Mouse (Mus musculus) hindbrain, embryonic 14.5 days (tissue): ENCODE data around the gene Gm21680. TPM values are rescaled to one million over a fixed set of nuclear protein-coding genes. Genes with fewer than 3 reads are reported as not detected.
"Not testable (repeated sequence)": the region's sequence is repeated elsewhere in the genome, so short reads cannot be mapped to it uniquely, and the experiment has no call there.

Experiments
- ATAC-seq: fragments of 200-750 bp; cut with Nextera tagmentation; 2 replicates; pipeline ENCODE4 v1.8.0; 2017; ENCODE audit warnings: moderate number of reproducible peaks, mild to moderate bottlenecking, moderate TSS enrichment, moderate library complexity; ENCODE audit not compliant: low FRiP score
- DNase-seq: peaks from one replicate; pipeline ENCODE4 v3.0.0-alpha.2; 2015; ENCODE audit warnings: low spot score
- H3K27ac ChIP-seq: fragments of 300-500 bp; sonication (generic); 2 replicates; pipeline ENCODE4 v1.5.1; 2014; ENCODE audit warnings: mild to moderate bottlenecking, moderate library complexity
- H3K27me3 ChIP-seq: fragments of 300-500 bp; sonication (generic); 2 replicates; pipeline ENCODE4 v1.6.1; 2014; ENCODE audit warnings: mild to moderate bottlenecking, low read length, mixed read lengths; ENCODE audit not compliant: control insufficient read depth, insufficient read depth
- H3K36me3 ChIP-seq: fragments of 300-500 bp; sonication (generic); replicated peaks from 2 replicates; pipeline ENCODE4 v1.6.1; 2014; ENCODE audit not compliant: control insufficient read depth, insufficient read depth
- H3K4me1 ChIP-seq: fragments of 300-500 bp; sonication (generic); replicated peaks from 2 replicates; pipeline ENCODE4 v1.6.1; 2014; ENCODE audit warnings: antibody characterized with exemption, low read length, mixed read lengths; ENCODE audit not compliant: control insufficient read depth, insufficient read depth
- H3K4me2 ChIP-seq: fragments of 300-500 bp; sonication (generic); replicated peaks from 2 replicates; pipeline ENCODE4 v1.6.1; 2014; ENCODE audit warnings: mild to moderate bottlenecking, moderate library complexity
- H3K4me3 ChIP-seq: fragments of 300-500 bp; sonication (generic); replicated peaks from 2 replicates; pipeline ENCODE4 v1.5.1; 2014; ENCODE audit warnings: mild to moderate bottlenecking, low read length
- H3K9ac ChIP-seq: fragments of 300-500 bp; sonication (generic); 2 replicates; pipeline ENCODE4 v1.6.1; 2014
- H3K9me3 ChIP-seq: fragments of 300-500 bp; sonication (generic); 2 replicates; pipeline ENCODE4 v1.6.1; 2016; ENCODE audit warnings: low read length; ENCODE audit not compliant: control insufficient read depth
- WGBS: fragments of 180-500 bp; shearing (Covaris S2); extraction: QIAGEN DNeasy Blood & Tissue Kit; methylation state at CpG from one replicate; pipeline ENCODE4 v1.1.7; 2014; 5-methylcytosine and 5-hydroxymethylcytosine counted together
- polyA plus RNA-seq: library from polyadenylated mRNA; unstranded; fragments of >200 nt; fragmentation: Nextera tagmentation; extraction: Ambion mirVana; gene quantifications from 2 replicates; pipeline ENCODE4 v1.2.1, GENCODE M21; 2014

Gm21680 gene
- polyA plus RNA-seq: 0.22 and 0.31 TPM in 2 replicates

- H3K4me1 ChIP-seq, H3K9ac ChIP-seq, ATAC-seq, H3K9me3 ChIP-seq, H3K36me3 ChIP-seq, DNase-seq, H3K27ac ChIP-seq, H3K4me3 ChIP-seq, H3K27me3 ChIP-seq, H3K4me2 ChIP-seq: not testable (repeated sequence)
- no CpG with 5 or more reads among the region's 2 CpGs for WGBS
Observed at GRCm38 (mm10) chr5:25972563-25972962, at the start of gene Gm21680. Gene Gm21680 (minus strand): TSS chr5:25972663.

GRCm38 (mm10) chr5:26007697-26008096 lies 35.2 kb upstream of the Gm21680 start:
- not testable (repeated sequence) for H3K36me3 ChIP-seq, H3K9ac ChIP-seq, DNase-seq, H3K27me3 ChIP-seq, H3K4me1 ChIP-seq, H3K9me3 ChIP-seq, ATAC-seq, H3K27ac ChIP-seq
- H3K4me3 ChIP-seq: peak overlapping the region; percentile 33
- peak overlapping the region; percentile 64 for H3K4me2 ChIP-seq
- whole genome bisulfite sequencing: 77% methylated on average over 6 of the region's 7 CpGs

GRCm38 (mm10) chr5:26006937-26007695 lies 34.7 kb upstream of the Gm21680 start:
- WGBS: 21% methylated on average over 41 of the region's 45 CpGs
- H3K9me3 ChIP-seq, H3K27me3 ChIP-seq, H3K36me3 ChIP-seq, H3K4me1 ChIP-seq, H3K27ac ChIP-seq: not testable (repeated sequence)
- Histone ChIP-seq H3K9ac (peak overlapping the region; percentile 47), H3K4me2 (peak overlapping the region; percentile 64), H3K4me3 (peak overlapping the region; percentile 33)
- ATAC-seq (peak; percentile 93), DNase-seq (peak; percentile 61)

- 89% methylated on average over 1 of the region's 2 CpGs for WGBS
- not testable (repeated sequence) for H3K4me3 ChIP-seq, H3K9ac ChIP-seq, H3K4me1 ChIP-seq, H3K27me3 ChIP-seq, ATAC-seq, H3K27ac ChIP-seq, DNase-seq, H3K4me2 ChIP-seq, H3K36me3 ChIP-seq, H3K9me3 ChIP-seq
Observed at GRCm38 (mm10) chr5:26004698-26005097, 32.2 kb upstream of the Gm21680 start, which contains the start of gene Gm1979. Gene Gm1979 (minus strand): TSS chr5:26004798.

- not testable (repeated sequence) for H3K27ac ChIP-seq, H3K4me2 ChIP-seq, H3K4me3 ChIP-seq, H3K9ac ChIP-seq, DNase-seq, ATAC-seq, H3K9me3 ChIP-seq, H3K4me1 ChIP-seq, H3K36me3 ChIP-seq, H3K27me3 ChIP-seq
- whole genome bisulfite sequencing: no CpG with 5 or more reads among the region's 3 CpGs
Observed at GRCm38 (mm10) chr5:25988550-25988949, 16.1 kb upstream of the Gm21680 start, which contains the start of gene Gm21698. Gene Gm21698 (minus strand): TSS chr5:25988650.

GRCm38 (mm10) chr5:25957050-25957449 lies 15.4 kb downstream of the Gm21680 start:
- H3K9ac ChIP-seq: not testable (repeated sequence)

GRCm38 (mm10) chr5:25956611-25957010 lies 15.9 kb downstream of the Gm21680 start:
- H3K4me3 ChIP-seq: peak overlapping the region; percentile 14; the same call in 1 of the 2 replicates
- H3K9me3 ChIP-seq, H3K27ac ChIP-seq, H3K9ac ChIP-seq, H3K36me3 ChIP-seq, H3K4me1 ChIP-seq, H3K27me3 ChIP-seq: not testable (repeated sequence)
- ATAC-seq (peak; percentile 72; the same call in 1 of the 2 replicates), DNase-seq (peak; percentile 20)
- peak overlapping the region; percentile 35 for H3K4me2 ChIP-seq
- 35% methylated on average over 32 of the region's 32 CpGs for WGBS

More at GRCm38 (mm10) chr5:25957050-25957449, 15.4 kb downstream of the Gm21680 start:
- H3K27me3 ChIP-seq, H3K36me3 ChIP-seq, DNase-seq, H3K4me1 ChIP-seq, H3K27ac ChIP-seq, ATAC-seq, H3K9me3 ChIP-seq: not testable (repeated sequence)
- WGBS: 64% methylated on average over 16 of the region's 17 CpGs
- peak overlapping the region; percentile 14; the same call in 1 of the 2 replicates for H3K4me3 ChIP-seq
- peak overlapping the region; percentile 35 for H3K4me2 ChIP-seq

GRCm38 (mm10) chr5:25954317-25954716 lies 18.1 kb downstream of the Gm21680 start, which contains the start of gene Gm21671:
Gene Gm21671 (minus strand): TSS chr5:25954417.
- H3K4me3 ChIP-seq, H3K9me3 ChIP-seq, H3K4me2 ChIP-seq, H3K9ac ChIP-seq, H3K4me1 ChIP-seq, DNase-seq, H3K36me3 ChIP-seq, H3K27ac ChIP-seq, ATAC-seq, H3K27me3 ChIP-seq: not testable (repeated sequence)
- WGBS: 77% methylated on average over 2 of the region's 2 CpGs

GRCm38 (mm10) chr5:25945391-25945790 lies 27.1 kb downstream of the Gm21680 start:
- not testable (repeated sequence) for ATAC-seq, DNase-seq, H3K27ac ChIP-seq, H3K27me3 ChIP-seq, H3K9me3 ChIP-seq, H3K36me3 ChIP-seq, H3K4me2 ChIP-seq, H3K9ac ChIP-seq, H3K4me3 ChIP-seq, H3K4me1 ChIP-seq
- WGBS: 86% methylated on average over 2 of the region's 2 CpGs
